Mouse (Mus musculus) CD4-positive, CD25-positive, alpha-beta regulatory T cell, adult 4 months (primary cell): ENCODE results near the gene Myg1. TPM values are rescaled to one million over a fixed set of nuclear protein-coding genes. Genes with fewer than 3 reads are reported as not detected.

Experiments
- ATAC-seq: one replicate; pipeline ENCODE4 v1.8.0; 2017
- polyA plus RNA-seq, 2 experiments: library from polyadenylated mRNA; unstranded; fragments of 100-300 nt; shearing (Covaris generic); gene quantifications; one replicate each; pipeline ENCODE4 v1.2.1; 2017

The Myg1 gene
- polyA plus RNA-seq, 2 experiments from 2014 or later: 119 to 124 TPM

- ATAC-seq: no peak
Measured at GRCm38 (mm10) chr15:102346444-102346843, 14.9 kb downstream of the Myg1 start.

GRCm38 (mm10) chr15:102350138-102350941 lies 18.8 kb downstream of the Myg1 start, which contains the start of gene Aaas:
Gene Aaas (minus strand): TSS chr15:102350771.
- ATAC-seq: peak; percentile 96

GRCm38 (mm10) chr15:102350942-102351291 lies 19.4 kb downstream of the Myg1 start:
- ATAC-seq: peak; percentile 7

- ATAC-seq: no peak
Measured at GRCm38 (mm10) chr15:102352177-102352576, 20.7 kb downstream of the Myg1 start.

- ATAC-seq: no peak
Measured at GRCm38 (mm10) chr15:102353986-102354385, 22.5 kb downstream of the Myg1 start.

GRCm38 (mm10) chr15:102355134-102355870 lies 23.8 kb downstream of the Myg1 start:
- no peak for ATAC-seq

- no peak for ATAC-seq
Measured at GRCm38 (mm10) chr15:102355871-102356441, 24.4 kb downstream of the Myg1 start.

GRCm38 (mm10) chr15:102356501-102357325 lies 25.2 kb downstream of the Myg1 start:
- ATAC-seq: no peak

GRCm38 (mm10) chr15:102358126-102358525 lies 26.6 kb downstream of the Myg1 start:
- ATAC-seq: no peak

- ATAC-seq: no peak
Measured at GRCm38 (mm10) chr15:102358834-102359233, 27.3 kb downstream of the Myg1 start.

- ATAC-seq: no peak
Measured at GRCm38 (mm10) chr15:102362648-102363047, 31.1 kb downstream of the Myg1 start.

- ATAC-seq: no peak
Measured at GRCm38 (mm10) chr15:102364678-102365077, 33.2 kb downstream of the Myg1 start.

- no peak for ATAC-seq
Measured at GRCm38 (mm10) chr15:102366238-102366637, 34.7 kb downstream of the Myg1 start.

GRCm38 (mm10) chr15:102366733-102367344 lies 35.3 kb downstream of the Myg1 start, which contains the start of gene Sp7:
Gene Sp7 (minus strand): TSS chr15:102367182.
- no peak for ATAC-seq

GRCm38 (mm10) chr15:102369972-102370371 lies 38.5 kb downstream of the Myg1 start:
- no peak for ATAC-seq

GRCm38 (mm10) chr15:102370727-102371126 lies 39.2 kb downstream of the Myg1 start:
- ATAC-seq: no peak

GRCm38 (mm10) chr15:102376453-102377162 lies 45.1 kb downstream of the Myg1 start:
- ATAC-seq: peak; percentile 65

GRCm38 (mm10) chr15:102377163-102377543 lies 45.6 kb downstream of the Myg1 start:
- ATAC-seq: peak; percentile 74

- ATAC-seq: no peak
Measured at GRCm38 (mm10) chr15:102377810-102378262, 46.3 kb downstream of the Myg1 start.

- peak; percentile 50 for ATAC-seq
Measured at GRCm38 (mm10) chr15:102381575-102381974, 50.1 kb downstream of the Myg1 start.

GRCm38 (mm10) chr15:102383671-102384070 lies 52.2 kb downstream of the Myg1 start:
- no peak for ATAC-seq
